Mouse (Mus musculus): ENCODE measurements around the gene Ly86. TPM values are rescaled to one million over a fixed set of nuclear protein-coding genes. Genes with fewer than 3 reads are reported as not detected.

The Ly86 gene
- polyA plus RNA-seq, 1 experiment from 2014 or later: 6.8 TPM

GRCm38 (mm10) chr13:37446699-37447258 lies 101.8 kb downstream of the Ly86 start:
- ATAC-seq (replicated peaks; ENCODE audit: low FRiP score, low read depth) (no peak), DNase-seq (ENCODE audit: low spot score) (no peak)
- H3K9me3 ChIP-seq (replicated peaks; ENCODE audit: low read length): no peaks in the 10 kb centered on the region
- H3K4me2 ChIP-seq (ENCODE audit: low read length): no peak overlapping the region
- H3K9ac ChIP-seq (ENCODE audit: low read depth, low read length): no peak overlapping the region
- no peak overlapping the region for H3K27ac ChIP-seq
- 82% methylated on average over 16 of the region's 16 CpGs for WGBS
- no peak for TF ChIP-seq CTCF (IDR thresholded peaks at IDR 0.05; ENCODE audit: low read depth)
- H3K4me3 ChIP-seq (replicated peaks; ENCODE audit: low read depth, low read length): no peak overlapping the region
- no peaks in the 10 kb centered on the region for H3K27me3 ChIP-seq (ENCODE audit: insufficient read depth, low read length)
- no peaks in the 10 kb centered on the region for H3K36me3 ChIP-seq (ENCODE audit: insufficient read depth, low read length)
- H3K4me1 ChIP-seq (replicated peaks; ENCODE audit: insufficient read depth, low read length): no peaks in the 10 kb centered on the region; the same call in 1 of the 2 replicates

- no peak overlapping the region for H3K9ac ChIP-seq (ENCODE audit: low read depth, low read length)
- DNase-seq (ENCODE audit: low spot score): no peak
- H3K27me3 ChIP-seq (ENCODE audit: insufficient read depth, low read length): no peaks in the 10 kb centered on the region
- peaks cover 15% of the 10 kb centered on the region; the same call in 1 of the 2 replicates for H3K4me1 ChIP-seq (replicated peaks; ENCODE audit: insufficient read depth, low read length)
- no peak for ATAC-seq (replicated peaks; ENCODE audit: low FRiP score, low read depth)
- no peaks in the 10 kb centered on the region for H3K36me3 ChIP-seq (ENCODE audit: insufficient read depth, low read length)
- 86% methylated on average over 5 of the region's 5 CpGs for WGBS
- H3K4me2 ChIP-seq (ENCODE audit: low read length): no peak overlapping the region
- H3K27ac ChIP-seq: peak overlapping the region; percentile 67
- H3K4me3 ChIP-seq (replicated peaks; ENCODE audit: low read depth, low read length): no peak overlapping the region
- no peaks in the 10 kb centered on the region for H3K9me3 ChIP-seq (replicated peaks; ENCODE audit: low read length)
- TF ChIP-seq CTCF (IDR thresholded peaks at IDR 0.05; ENCODE audit: low read depth): no peak
These were observed 106.0 kb downstream of the Ly86 start for GRCm38 (mm10) chr13:37451021-37451420.

- no peaks in the 10 kb centered on the region for H3K9me3 ChIP-seq (replicated peaks; ENCODE audit: low read length)
- peak overlapping the region; percentile 67 for H3K27ac ChIP-seq
- WGBS: 59% methylated on average over 3 of the region's 3 CpGs
- no peak overlapping the region for H3K4me2 ChIP-seq (ENCODE audit: low read length)
- DNase-seq (ENCODE audit: low spot score): peak; percentile 62
- H3K4me1 ChIP-seq (replicated peaks; ENCODE audit: insufficient read depth, low read length): peaks cover 20% of the 10 kb centered on the region; the same call in 1 of the 2 replicates
- ATAC-seq (replicated peaks; ENCODE audit: low FRiP score, low read depth): no peak
- TF ChIP-seq CTCF (IDR thresholded peaks at IDR 0.05; ENCODE audit: low read depth): no peak
- no peaks in the 10 kb centered on the region for H3K36me3 ChIP-seq (ENCODE audit: insufficient read depth, low read length)
- no peak overlapping the region for H3K4me3 ChIP-seq (replicated peaks; ENCODE audit: low read depth, low read length)
- H3K9ac ChIP-seq (ENCODE audit: low read depth, low read length): no peak overlapping the region
- no peaks in the 10 kb centered on the region for H3K27me3 ChIP-seq (ENCODE audit: insufficient read depth, low read length)
These were observed 106.5 kb downstream of the Ly86 start for GRCm38 (mm10) chr13:37451471-37451870.

- ATAC-seq (replicated peaks; ENCODE audit: low FRiP score, low read depth): peak; percentile 88
- Histone ChIP-seq H3K9me3 (replicated peaks; ENCODE audit: low read length) (no peaks in the 10 kb centered on the region), H3K4me2 (ENCODE audit: low read length) (peak overlapping the region; percentile 58), H3K36me3 (ENCODE audit: insufficient read depth, low read length) (no peaks in the 10 kb centered on the region), H3K27me3 (ENCODE audit: insufficient read depth, low read length) (no peaks in the 10 kb centered on the region), H3K4me3 (replicated peaks; ENCODE audit: low read depth, low read length) (peak overlapping the region; percentile 8; the same call in 1 of the 2 replicates), H3K27ac (peak overlapping the region; percentile 88), H3K4me1 (replicated peaks; ENCODE audit: insufficient read depth, low read length) (peaks cover 26% of the 10 kb centered on the region), H3K9ac (ENCODE audit: low read depth, low read length) (peak overlapping the region; percentile 40)
- peak; percentile 89 for DNase-seq (ENCODE audit: low spot score)
- TF ChIP-seq CTCF (IDR thresholded peaks at IDR 0.05; ENCODE audit: low read depth): peak; percentile 26; the same call in 1 of the 2 replicates
- 2% methylated on average over 22 of the region's 22 CpGs for WGBS
These were observed 107.3 kb downstream of the Ly86 start for GRCm38 (mm10) chr13:37452022-37452941.

- TF ChIP-seq CTCF (IDR thresholded peaks at IDR 0.05; ENCODE audit: low read depth): peak; percentile 99
- H3K27ac ChIP-seq: peak overlapping the region; percentile 88; the same call in 1 of the 2 replicates
- H3K9me3 ChIP-seq (replicated peaks; ENCODE audit: low read length): no peaks in the 10 kb centered on the region
- H3K4me1 ChIP-seq (replicated peaks; ENCODE audit: insufficient read depth, low read length): peaks cover 26% of the 10 kb centered on the region
- 4% methylated on average over 13 of the region's 13 CpGs for WGBS
- DNase-seq (ENCODE audit: low spot score) (peak; percentile 97), ATAC-seq (replicated peaks; ENCODE audit: low FRiP score, low read depth) (peak; percentile 29; the same call in 1 of the 2 replicates)
- peak overlapping the region; percentile 58 for H3K4me2 ChIP-seq (ENCODE audit: low read length)
- H3K9ac ChIP-seq (ENCODE audit: low read depth, low read length): no peak overlapping the region
- H3K4me3 ChIP-seq (replicated peaks; ENCODE audit: low read depth, low read length): no peak overlapping the region
- H3K36me3 ChIP-seq (ENCODE audit: insufficient read depth, low read length): no peaks in the 10 kb centered on the region
- no peaks in the 10 kb centered on the region for H3K27me3 ChIP-seq (ENCODE audit: insufficient read depth, low read length)
These were observed 108.2 kb downstream of the Ly86 start for GRCm38 (mm10) chr13:37453203-37453602.

GRCm38 (mm10) chr13:37454356-37454755 lies 109.3 kb downstream of the Ly86 start:
- 56% methylated on average over 6 of the region's 6 CpGs for WGBS
- H3K27ac ChIP-seq: no peak overlapping the region
- H3K36me3 ChIP-seq (ENCODE audit: insufficient read depth, low read length): no peaks in the 10 kb centered on the region
- no peak overlapping the region for H3K4me2 ChIP-seq (ENCODE audit: low read length)
- H3K9ac ChIP-seq (ENCODE audit: low read depth, low read length): no peak overlapping the region
- H3K27me3 ChIP-seq (ENCODE audit: insufficient read depth, low read length): no peaks in the 10 kb centered on the region
- H3K4me3 ChIP-seq (replicated peaks; ENCODE audit: low read depth, low read length): no peak overlapping the region
- ATAC-seq (replicated peaks; ENCODE audit: low FRiP score, low read depth) (no peak), DNase-seq (ENCODE audit: low spot score) (no peak)
- peaks cover 27% of the 10 kb centered on the region for H3K4me1 ChIP-seq (replicated peaks; ENCODE audit: insufficient read depth, low read length)
- no peak for TF ChIP-seq CTCF (IDR thresholded peaks at IDR 0.05; ENCODE audit: low read depth)
- no peaks in the 10 kb centered on the region for H3K9me3 ChIP-seq (replicated peaks; ENCODE audit: low read length)
